Mouse (Mus musculus) CH12.LX (cell line): ENCODE measurements around the gene Eif3m.

Experiments
- BHLHE40 ChIP-seq: IDR thresholded peaks from 2 replicates; pipeline ENCODE4 v1.6.1; 2011; ENCODE audit warnings: mild to moderate bottlenecking, low read depth, low read length, improper control_type of control experiment
- CTCF ChIP-seq, 2 experiments: IDR thresholded peaks in 1 of 2; conservative IDR thresholded peaks in 1 of 2; 2 replicates each; pipeline ENCODE4 v1.5.1; 2011 to 2012; ENCODE audit warnings: low read depth in 2 of 2, low read length in 2 of 2, improper control_type of control experiment in 1 of 2, inconsistent platforms in 1 of 2, mild to moderate bottlenecking in 1 of 2, moderate library complexity in 1 of 2
- E2F4 ChIP-seq: IDR thresholded peaks from 2 replicates; pipeline ENCODE4 v1.6.1; 2011; ENCODE audit warnings: low read depth, low read length, improper control_type of control experiment; ENCODE audit not compliant: insufficient replicate concordance
- EP300 ChIP-seq: IDR thresholded peaks from 2 replicates; pipeline ENCODE4 v1.6.1; 2011; ENCODE audit warnings: low read length, improper control_type of control experiment
- GABPA ChIP-seq: IDR thresholded peaks from 2 replicates; pipeline ENCODE4 v1.6.1; 2012; ENCODE audit warnings: low read depth, low read length, improper control_type of control experiment, inconsistent platforms; ENCODE audit not compliant: insufficient replicate concordance
- MAFK ChIP-seq: IDR thresholded peaks from 2 replicates; pipeline ENCODE4 v1.6.1; 2011; ENCODE audit warnings: low read length, improper control_type of control experiment; ENCODE audit not compliant: insufficient replicate concordance
- MYC ChIP-seq: IDR thresholded peaks from 2 replicates; pipeline ENCODE4 v1.6.1; 2011; ENCODE audit warnings: low read depth, mild to moderate bottlenecking, improper control_type of control experiment, low read length
- POLR2A ChIP-seq: IDR thresholded peaks from 2 replicates; pipeline ENCODE4 v1.6.1; 2011; ENCODE audit warnings: low read depth, mild to moderate bottlenecking, improper control_type of control experiment, low read length
- SIN3A ChIP-seq: IDR thresholded peaks from 2 replicates; pipeline ENCODE4 v1.6.1; 2012; ENCODE audit warnings: low read length, improper control_type of control experiment, inconsistent platforms
- TCF12 ChIP-seq: IDR thresholded peaks from 2 replicates; pipeline ENCODE4 v1.6.1; 2014; ENCODE audit warnings: low read depth, mild to moderate bottlenecking, inconsistent platforms, low read length, improper control_type of control experiment
- ZKSCAN1 ChIP-seq: IDR thresholded peaks from 2 replicates; pipeline ENCODE4 v1.6.1; 2012; ENCODE audit warnings: low read depth, inconsistent platforms, low read length, improper control_type of control experiment, borderline replicate concordance

DNA sequence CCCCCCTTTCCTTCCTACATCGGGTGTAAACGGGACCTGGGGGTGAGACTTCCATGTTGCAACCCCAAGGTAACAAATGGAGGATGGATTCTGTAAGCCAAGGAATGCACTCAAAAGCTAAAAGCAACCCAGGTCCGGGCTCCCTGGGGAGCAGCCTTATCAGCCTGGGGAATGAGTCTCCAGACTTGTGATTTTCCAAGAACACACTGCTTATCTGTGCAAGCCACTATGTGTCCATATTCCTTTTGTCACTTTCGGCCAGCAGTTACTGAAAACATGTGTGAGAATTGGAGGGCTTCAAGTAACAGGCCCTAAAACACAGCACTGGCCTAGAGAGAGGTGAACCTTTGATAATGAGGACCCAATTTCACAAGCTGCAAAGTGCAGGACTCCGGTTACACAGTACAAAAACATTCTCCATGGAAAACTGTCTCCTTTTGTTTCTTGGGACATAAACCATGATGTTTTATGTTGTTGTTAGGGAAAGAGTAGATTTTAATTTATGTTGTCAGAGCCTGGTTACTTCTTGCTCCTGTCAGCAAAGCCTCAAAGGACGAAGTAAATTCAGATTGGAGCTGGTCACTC is 6.2 kb upstream of the Eif3m start:
- TF ChIP-seq POLR2A (no peak), MAFK (no peak), CTCF (conservative IDR thresholded peaks at IDR 0.05 in 1 of 2, IDR thresholded peaks at IDR 0.05 in 1 of 2; ENCODE audit: low read depth in 2 of 2, low read length in 2 of 2) (no peak), BHLHE40 (no peak), MYC (no peak), SIN3A (no peak), EP300 (no peak), E2F4 (no peak), TCF12 (no peak), GABPA (no peak), ZKSCAN1 (no peak)
